Mouse (Mus musculus): ENCODE results near the gene Zfp358. TPM values are rescaled to one million over a fixed set of nuclear protein-coding genes. Genes with fewer than 3 reads are reported as not detected.

The Zfp358 gene
- total RNA-seq, 2 experiments from 2014 or later = 34.3 to 34.6 TPM

Other genes with a start within 250 kb of the Zfp358 start
- gene Insr, start 213.5 kb upstream of the Zfp358 start, total RNA-seq (2021) = 10 to 100 TPM; 41.3 to 41.5 TPM
- gene A430078G23Rik, start 139.7 kb upstream of the Zfp358 start, total RNA-seq (2021) = not detected
- gene Arhgef18, start 100.1 kb upstream of the Zfp358 start, total RNA-seq (2021) = 10 to 100 TPM; 44.0 to 48.9 TPM
- under 1 TPM; 0.33 to 0.77 TPM for gene Pex11g, start 25.5 kb upstream of the Zfp358 start, total RNA-seq (2021)
- gene Tex45, start 22.3 kb upstream of the Zfp358 start, total RNA-seq (2021) = not detected
- 10 to 100 TPM; 82.2 to 92.0 TPM for gene Mcoln1, start 7.3 kb downstream of the Zfp358 start, total RNA-seq (2021)
- 10 to 100 TPM; 66.3 to 76.8 TPM for gene Pnpla6, start 22.2 kb downstream of the Zfp358 start, total RNA-seq (2021)
- under 1 TPM in 1 of 2 experiments, not detected in 1; 0.40 TPM for gene C330021F23Rik, start 74.9 kb downstream of the Zfp358 start, total RNA-seq (2021)
- gene Camsap3, start 94.2 kb downstream of the Zfp358 start, total RNA-seq (2021) = 10 to 100 TPM; 33.4 to 37.9 TPM
- gene Xab2, start 128.2 kb downstream of the Zfp358 start, total RNA-seq (2021) = 10 to 100 TPM; 37.9 to 41.5 TPM
- 10 to 100 TPM; 80.8 to 85.8 TPM for gene Pet100, start 128.4 kb downstream of the Zfp358 start, total RNA-seq (2021)
- not detected for gene Pcp2, start 132.4 kb downstream of the Zfp358 start, total RNA-seq (2021)
- gene Stxbp2, start 137.8 kb downstream of the Zfp358 start, total RNA-seq (2021) = 10 to 100 TPM; 50.9 to 56.7 TPM
- under 1 TPM; 0.68 to 0.86 TPM for gene Retn, start 162.6 kb downstream of the Zfp358 start, total RNA-seq (2021)
- under 1 TPM; 0.23 to 0.30 TPM for gene Mcemp1, start 172.6 kb downstream of the Zfp358 start, total RNA-seq (2021)
- 10 to 100 TPM in 1 of 2 experiments, 1 to 10 TPM in 1; 9.2 to 14.6 TPM for gene Fcor, start 179.2 kb downstream of the Zfp358 start, total RNA-seq (2021)
- gene Trappc5, start 183.2 kb downstream of the Zfp358 start, total RNA-seq (2021) = 10 to 100 TPM; 29.1 to 29.3 TPM
- gene Fcer2a, start 201.0 kb downstream of the Zfp358 start, total RNA-seq (2021) = not detected
- not detected for gene Clec4g, start 227.5 kb downstream of the Zfp358 start, total RNA-seq (2021)